Mouse (Mus musculus) C2C12 (cell line): ENCODE results near the gene Gpr25. TPM values are rescaled to one million over a fixed set of nuclear protein-coding genes. Genes with fewer than 3 reads are reported as not detected.

Experiments used
- H3K27me3 ChIP-seq: one replicate; pipeline ENCODE4 v1.6.1; 2011; ENCODE audit not compliant: control insufficient read depth, insufficient read depth, insufficient read length
- H3K36me3 ChIP-seq: one replicate; pipeline ENCODE4 v1.6.1; 2011; ENCODE audit not compliant: control insufficient read depth, insufficient read depth
- H3K4me3 ChIP-seq: one replicate; pipeline ENCODE4 v1.5.1; 2011; ENCODE audit warnings: mild to moderate bottlenecking, control low read depth; ENCODE audit not compliant: poor library complexity, insufficient read depth, severe bottlenecking
- H3K79me2 ChIP-seq: one replicate; pipeline ENCODE4 v1.6.1; 2011; ENCODE audit not compliant: control insufficient read depth, insufficient read depth
- H3K79me3 ChIP-seq: one replicate; pipeline ENCODE4 v1.6.1; 2011; ENCODE audit warnings: low read depth, control low read depth
- H3ac ChIP-seq: one replicate; pipeline ENCODE3; 2011; ENCODE audit warnings: low read depth; ENCODE audit not compliant: control insufficient read depth, insufficient read length
- CEBPB ChIP-seq: IDR thresholded peaks from one replicate; pipeline ENCODE4 v1.6.1; 2011; ENCODE audit warnings: low read depth, mild to moderate bottlenecking, control low read depth, moderate library complexity
- CTCF ChIP-seq: IDR thresholded peaks from one replicate; pipeline ENCODE4 v1.5.1; 2011; ENCODE audit not compliant: control insufficient read depth, insufficient read depth, insufficient read length
- FOSL1 ChIP-seq: IDR thresholded peaks from one replicate; pipeline ENCODE4 v1.8.0; 2011; ENCODE audit warnings: mild to moderate bottlenecking, low read length; ENCODE audit not compliant: poor library complexity, insufficient read depth, severe bottlenecking
- MAX ChIP-seq: IDR thresholded peaks from one replicate; pipeline ENCODE4 v1.6.1; 2011; ENCODE audit warnings: mild to moderate bottlenecking, control low read depth
- MYOD1 ChIP-seq: IDR thresholded peaks from one replicate; pipeline ENCODE4 v1.6.1; 2011; ENCODE audit warnings: low read depth; ENCODE audit not compliant: control insufficient read depth, insufficient read length
- MYOG ChIP-seq: IDR thresholded peaks from one replicate; pipeline ENCODE4 v1.6.1; 2011; ENCODE audit not compliant: control insufficient read depth, insufficient read length; ENCODE audit errors: extremely low read depth
- USF1 ChIP-seq: IDR thresholded peaks from one replicate; pipeline ENCODE4 v1.6.1; 2011; ENCODE audit warnings: low read depth, mild to moderate bottlenecking, control low read depth, moderate library complexity
- polyA plus RNA-seq: library from polyadenylated mRNA; unstranded; fragments of >200 nt; fragmentation: generic; extraction: Trizol; gene quantifications from one replicate; pipeline ENCODE4 v1.2.1, GENCODE M21; 2012; ENCODE audit warnings: missing spikeins

The Gpr25 gene
- polyA plus RNA-seq, 1 experiment, result not detected

GRCm38 (mm10) chr1:136255174-136255573, 5.5 kb downstream of the Gpr25 start:
- no peaks in the 10 kb centered on the region for H3K27me3 ChIP-seq
- no peaks in the 10 kb centered on the region for H3K79me2 ChIP-seq
- no peaks in the 10 kb centered on the region for H3K79me3 ChIP-seq
- H3K4me3 ChIP-seq, result no peak overlapping the region
- no peaks in the 10 kb centered on the region for H3K36me3 ChIP-seq
- TF ChIP-seq MAX, result no peak
- TF ChIP-seq MYOD1, result peak; percentile 6
- H3ac ChIP-seq, result no peak overlapping the region

DNA sequence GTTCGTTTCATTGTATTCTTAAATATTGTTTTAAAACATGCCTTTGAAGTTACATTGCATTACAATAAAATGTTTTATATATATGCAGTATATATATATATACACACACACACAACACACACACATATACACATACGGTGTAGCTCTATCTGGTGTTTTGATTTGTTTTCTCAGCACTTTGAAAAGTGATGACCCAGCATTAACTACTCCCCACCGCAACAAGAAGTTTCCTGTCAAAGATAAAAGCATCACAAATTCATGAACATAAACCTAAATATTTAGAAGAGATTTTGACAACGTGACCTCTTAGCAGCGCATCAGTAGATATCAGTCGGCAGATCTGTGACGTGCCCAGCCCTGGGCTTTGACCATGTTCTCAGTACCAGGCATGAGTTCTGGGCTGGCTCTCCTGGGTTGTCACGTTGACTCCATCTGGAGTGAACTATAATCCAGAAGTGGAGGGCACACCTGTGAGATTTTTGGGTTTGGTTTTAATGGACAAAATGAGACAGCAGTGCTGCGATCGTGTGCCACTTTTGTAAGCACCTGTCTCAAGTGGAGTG, 6.1 kb downstream of the Gpr25 start:
- H3ac ChIP-seq, result no peak overlapping the region
- no peak overlapping the region for H3K4me3 ChIP-seq
- no peak for TF ChIP-seq CEBPB
- TF ChIP-seq FOSL1, result no peak
- TF ChIP-seq CTCF, result no peak
- TF ChIP-seq USF1, result no peak
- no peak for TF ChIP-seq MYOG
- no peak for TF ChIP-seq MYOD1
- no peak for TF ChIP-seq MAX
- H3K36me3 ChIP-seq, result no peaks in the 10 kb centered on the region
- no peaks in the 10 kb centered on the region for H3K79me2 ChIP-seq
- no peaks in the 10 kb centered on the region for H3K27me3 ChIP-seq
- H3K79me3 ChIP-seq, result no peaks in the 10 kb centered on the region

DNA sequence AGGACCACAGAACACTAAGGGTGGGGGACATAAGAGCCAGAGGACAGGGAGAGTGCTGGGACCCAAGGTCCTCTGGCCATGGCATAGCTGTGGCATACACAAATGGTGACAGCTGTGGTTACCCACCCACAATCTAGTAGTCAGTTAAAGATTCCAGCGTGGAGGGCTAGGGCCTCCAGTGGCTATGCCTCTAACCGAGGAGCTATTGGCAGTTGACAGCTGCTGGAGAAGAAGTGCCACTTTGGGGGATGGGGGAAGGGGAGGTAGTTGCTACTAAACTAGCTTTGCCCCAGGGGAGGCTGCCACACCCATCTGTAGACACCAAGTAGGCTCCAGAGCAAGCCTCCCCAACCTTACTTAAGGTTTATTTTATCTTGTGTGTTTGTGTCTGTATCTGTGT, 7.2 kb downstream of the Gpr25 start:
- H3K4me3 ChIP-seq, result no peak overlapping the region
- H3K27me3 ChIP-seq, result no peaks in the 10 kb centered on the region
- no peak overlapping the region for H3ac ChIP-seq
- H3K79me2 ChIP-seq, result no peaks in the 10 kb centered on the region
- no peaks in the 10 kb centered on the region for H3K79me3 ChIP-seq
- H3K36me3 ChIP-seq, result no peaks in the 10 kb centered on the region
- TF ChIP-seq MYOG (no peak), USF1 (no peak), CEBPB (no peak), CTCF (no peak), MYOD1 (peak; percentile 84), FOSL1 (no peak), MAX (no peak)

DNA sequence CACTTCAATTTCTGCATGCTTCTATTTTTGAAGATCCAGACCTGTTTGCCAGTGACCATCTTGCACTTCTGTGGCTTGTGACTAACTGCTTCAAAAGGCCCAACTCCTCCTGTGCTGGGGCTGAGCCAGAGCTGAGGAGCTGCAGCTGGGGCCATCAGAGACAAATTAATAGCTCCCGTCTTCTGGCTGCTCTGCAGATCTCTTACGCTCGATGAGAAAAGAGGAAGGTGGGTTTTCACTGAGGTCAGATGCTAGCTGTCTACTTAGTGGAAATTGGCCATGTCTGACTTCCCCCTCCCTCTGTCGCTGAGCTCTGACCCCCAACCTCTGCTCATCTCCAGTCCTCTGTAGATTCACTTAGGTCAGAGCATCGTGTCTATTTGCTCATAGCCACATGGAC, 11.0 kb downstream of the Gpr25 start:
- Histone ChIP-seq H3K79me3 (no peaks in the 10 kb centered on the region), H3ac (no peak overlapping the region), H3K27me3 (no peaks in the 10 kb centered on the region), H3K36me3 (no peaks in the 10 kb centered on the region), H3K4me3 (no peak overlapping the region), H3K79me2 (no peaks in the 10 kb centered on the region)
- TF ChIP-seq MYOD1, result no peak
- no peak for TF ChIP-seq MYOG
- no peak for TF ChIP-seq USF1
- no peak for TF ChIP-seq MAX
- TF ChIP-seq CTCF, result no peak
- no peak for TF ChIP-seq FOSL1
- no peak for TF ChIP-seq CEBPB

GRCm38 (mm10) chr1:136247393-136247792, 13.3 kb downstream of the Gpr25 start:
- TF ChIP-seq FOSL1 (no peak), MYOG (no peak), USF1 (no peak), CTCF (no peak), MYOD1 (no peak), CEBPB (no peak), MAX (no peak)
- H3K4me3 ChIP-seq, result no peak overlapping the region

GRCm38 (mm10) chr1:136244469-136244868, 16.2 kb downstream of the Gpr25 start:
- Histone ChIP-seq H3K27me3 (no peaks in the 10 kb centered on the region), H3K4me3 (no peak overlapping the region), H3ac (no peak overlapping the region), H3K36me3 (no peaks in the 10 kb centered on the region), H3K79me3 (no peaks in the 10 kb centered on the region), H3K79me2 (no peaks in the 10 kb centered on the region)
- TF ChIP-seq CTCF (no peak), MYOD1 (no peak), FOSL1 (no peak), MAX (no peak), MYOG (no peak), USF1 (no peak), CEBPB (no peak)

More at GRCm38 (mm10) chr1:136247393-136247792, 13.3 kb downstream of the Gpr25 start:
- no peak overlapping the region for H3ac ChIP-seq
- no peaks in the 10 kb centered on the region for H3K27me3 ChIP-seq
- H3K79me2 ChIP-seq, result no peaks in the 10 kb centered on the region
- H3K79me3 ChIP-seq, result no peaks in the 10 kb centered on the region
- no peaks in the 10 kb centered on the region for H3K36me3 ChIP-seq

GRCm38 (mm10) chr1:136241801-136242200, 18.9 kb downstream of the Gpr25 start:
- H3K27me3 ChIP-seq, result no peaks in the 10 kb centered on the region
- H3K4me3 ChIP-seq, result no peak overlapping the region
- TF ChIP-seq MAX (no peak), USF1 (no peak), MYOG (no peak), CTCF (no peak), FOSL1 (no peak), MYOD1 (no peak), CEBPB (no peak)
- H3K79me3 ChIP-seq, result no peaks in the 10 kb centered on the region
- no peak overlapping the region for H3ac ChIP-seq
- no peaks in the 10 kb centered on the region for H3K79me2 ChIP-seq
- H3K36me3 ChIP-seq, result no peaks in the 10 kb centered on the region
